In the genomic region with DNA sequence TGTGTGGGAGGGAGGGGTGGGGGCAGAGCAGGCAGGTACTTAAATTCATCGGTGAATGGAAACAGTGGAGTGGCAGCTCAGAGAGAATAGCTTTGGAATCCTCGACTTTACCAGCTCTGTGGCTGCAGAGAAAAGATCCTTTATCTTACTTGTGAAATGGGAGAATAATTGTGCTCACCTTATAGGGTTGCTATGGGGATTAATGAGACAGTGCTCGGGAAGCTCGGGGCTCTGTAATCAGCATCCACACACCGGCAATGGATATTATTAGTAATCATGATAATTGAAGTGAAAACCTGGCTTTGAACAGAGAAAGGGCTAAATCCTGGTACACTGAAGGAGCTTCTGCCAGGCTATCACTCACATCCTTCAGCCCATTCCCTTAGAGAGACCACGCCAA, we compare ENCODE assay signal across 29 mouse cellular contexts. TPM values are rescaled to one million over a fixed set of nuclear protein-coding genes. Genes with fewer than 3 reads are reported as not detected.
DNase-seq lines count a peak whose midpoint lies in the region; ATAC-seq and TF ChIP-seq lines count a peak whose summit lies in the region.
"Had no signal": no experiment of that assay in that cellular context is flagged by ENCODE, and none has a peak within 500 bp of the region (broad histone marks: within the 10 kb centered on the region; RNA-seq: fewer than 3 reads in every experiment).

No protein-coding gene starts in this region.

- no peaks in the 10 kb centered on the region for H3K36me3 ChIP-seq in hindbrain, embryonic 16.5 days (ENCODE audit: control insufficient read depth, insufficient read depth, low read length)
- no peaks in the 10 kb centered on the region for H3K36me3 ChIP-seq in hindbrain, embryonic 11.5 days (ENCODE audit: control insufficient read depth, insufficient read depth, low read length)
- H3K36me3 ChIP-seq in stomach, embryonic 15.5 days: no peaks in the 10 kb centered on the region
- H3K36me3 ChIP-seq in stomach, postnatal 0 days (ENCODE audit: control insufficient read depth, insufficient read depth, low read length): no peaks in the 10 kb centered on the region
- no peaks in the 10 kb centered on the region for H3K36me3 ChIP-seq in forebrain, embryonic 15.5 days
- H3K36me3 ChIP-seq: heart, embryonic 12.5 days; limb, embryonic 13.5 days; lung, embryonic 15.5 days; midbrain, embryonic 15.5 days had no signal

- TF ChIP-seq EP300 in stomach, postnatal 0 days (optimal IDR thresholded peaks at IDR 0.05): no peak

- ATAC-seq in hindbrain, embryonic 16.5 days: peak; percentile 53; the same call in 1 of the 2 replicates
- ATAC-seq in hindbrain, embryonic 11.5 days (ENCODE audit: low FRiP score): no peak
- ATAC-seq in stomach, embryonic 15.5 days (ENCODE audit: insufficient read depth, low FRiP score, low read depth): no peak
- ATAC-seq in stomach, postnatal 0 days (ENCODE audit: low FRiP score, low TSS enrichment): no peak
- ATAC-seq in forebrain, embryonic 15.5 days (replicated peaks): 0 out of 2 replicates have a peak, but pooled peaks have one; percentile 30
- ATAC-seq: intestine, postnatal 0 days; midbrain, embryonic 15.5 days; Patski had no signal

- no peaks in the 10 kb centered on the region for H3K9me3 ChIP-seq in hindbrain, embryonic 16.5 days (ENCODE audit: control insufficient read depth, low read length)
- H3K9me3 ChIP-seq in hindbrain, embryonic 11.5 days (ENCODE audit: control insufficient read depth, low read length): no peaks in the 10 kb centered on the region
- no peaks in the 10 kb centered on the region for H3K9me3 ChIP-seq in stomach, embryonic 15.5 days
- H3K9me3 ChIP-seq in stomach, postnatal 0 days (ENCODE audit: control insufficient read depth, low read length): no peaks in the 10 kb centered on the region
- H3K9me3 ChIP-seq in forebrain, embryonic 15.5 days: no peaks in the 10 kb centered on the region
- H3K9me3 ChIP-seq: heart, embryonic 12.5 days; limb, embryonic 13.5 days; lung, embryonic 15.5 days; midbrain, embryonic 15.5 days had no signal

- H3K27me3 ChIP-seq in hindbrain, embryonic 16.5 days (replicated peaks; ENCODE audit: control insufficient read depth, insufficient read depth, low read length): no peaks in the 10 kb centered on the region
- H3K27me3 ChIP-seq in hindbrain, embryonic 11.5 days (ENCODE audit: control insufficient read depth, insufficient read depth, low read length): no peaks in the 10 kb centered on the region
- no peaks in the 10 kb centered on the region for H3K27me3 ChIP-seq in stomach, embryonic 15.5 days (replicated peaks)
- H3K27me3 ChIP-seq in stomach, postnatal 0 days (ENCODE audit: control insufficient read depth, insufficient read depth, low read length): no peaks in the 10 kb centered on the region
- no peaks in the 10 kb centered on the region for H3K27me3 ChIP-seq in forebrain, embryonic 15.5 days
- H3K27me3 ChIP-seq: heart, embryonic 12.5 days; limb, embryonic 13.5 days; lung, embryonic 15.5 days; midbrain, embryonic 15.5 days had no signal

- H3K27ac ChIP-seq in hindbrain, embryonic 16.5 days (ENCODE audit: low read depth, low read length): no peak overlapping the region
- no peak overlapping the region for H3K27ac ChIP-seq in hindbrain, embryonic 11.5 days (ENCODE audit: low read depth, low read length)
- H3K27ac ChIP-seq in stomach, embryonic 15.5 days: peak overlapping the region; percentile 77; the same call in 1 of the 2 replicates
- no peak overlapping the region for H3K27ac ChIP-seq in stomach, postnatal 0 days (replicated peaks)
- H3K27ac ChIP-seq in forebrain, embryonic 15.5 days (replicated peaks): peak overlapping the region; percentile 41; the same call in 1 of the 2 replicates
- H3K27ac ChIP-seq: gastrocnemius, adult 2 months; hindbrain, postnatal 0 days; left cerebral cortex, adult 2 months; lung, embryonic 15.5 days; midbrain, embryonic 15.5 days had no signal

- H3K9ac ChIP-seq in hindbrain, embryonic 16.5 days (ENCODE audit: low read depth, low read length): no peak overlapping the region
- H3K9ac ChIP-seq in hindbrain, embryonic 11.5 days (ENCODE audit: low read depth, low read length): no peak overlapping the region
- no peak overlapping the region for H3K9ac ChIP-seq in stomach, embryonic 15.5 days
- no peak overlapping the region for H3K9ac ChIP-seq in stomach, postnatal 0 days (ENCODE audit: low read length)
- no peak overlapping the region for H3K9ac ChIP-seq in forebrain, embryonic 15.5 days (replicated peaks)
- H3K9ac ChIP-seq: heart, embryonic 12.5 days; limb, embryonic 13.5 days; lung, embryonic 15.5 days; midbrain, embryonic 15.5 days had no signal

- TF ChIP-seq CTCF in stomach, postnatal 0 days (IDR thresholded peaks at IDR 0.05; ENCODE audit: low read depth): no peak

- H3K4me1 ChIP-seq in hindbrain, embryonic 16.5 days (ENCODE audit: control insufficient read depth, insufficient read depth, low read depth, low read length): no peaks in the 10 kb centered on the region
- no peaks in the 10 kb centered on the region for H3K4me1 ChIP-seq in hindbrain, embryonic 11.5 days (replicated peaks; ENCODE audit: control insufficient read depth, insufficient read depth, low read length)
- H3K4me1 ChIP-seq in stomach, embryonic 15.5 days: 0 out of 2 replicates have a peak, but pooled peaks cover 6% of the 10 kb centered on the region
- H3K4me1 ChIP-seq in stomach, postnatal 0 days (replicated peaks; ENCODE audit: control insufficient read depth, insufficient read depth): no peaks in the 10 kb centered on the region; the same call in 1 of the 2 replicates
- peaks cover 25% of the 10 kb centered on the region for H3K4me1 ChIP-seq in forebrain, embryonic 15.5 days
- H3K4me1 ChIP-seq: heart, embryonic 12.5 days had no signal

- no peak overlapping the region for H3K4me3 ChIP-seq in hindbrain, embryonic 16.5 days (ENCODE audit: low read length)
- no peak overlapping the region for H3K4me3 ChIP-seq in hindbrain, embryonic 11.5 days (ENCODE audit: low read depth, low read length)
- no peak overlapping the region for H3K4me3 ChIP-seq in stomach, embryonic 15.5 days (replicated peaks)
- no peak overlapping the region for H3K4me3 ChIP-seq in stomach, postnatal 0 days (ENCODE audit: low read depth, low read length)
- H3K4me3 ChIP-seq in forebrain, embryonic 15.5 days: no peak overlapping the region
- H3K4me3 ChIP-seq: gastrocnemius, adult 2 months; heart, embryonic 12.5 days; left cerebral cortex, adult 2 months; limb, embryonic 13.5 days; lung, embryonic 15.5 days; midbrain, embryonic 15.5 days had no signal

- H3K4me2 ChIP-seq in hindbrain, embryonic 16.5 days (ENCODE audit: low read length): no peak overlapping the region
- no peak overlapping the region for H3K4me2 ChIP-seq in hindbrain, embryonic 11.5 days (replicated peaks; ENCODE audit: low read depth, low read length)
- H3K4me2 ChIP-seq in stomach, embryonic 15.5 days: no peak overlapping the region
- no peak overlapping the region for H3K4me2 ChIP-seq in stomach, postnatal 0 days (replicated peaks; ENCODE audit: low read depth)
- no peak overlapping the region for H3K4me2 ChIP-seq in forebrain, embryonic 15.5 days (replicated peaks)
- H3K4me2 ChIP-seq: heart, embryonic 12.5 days; limb, embryonic 13.5 days; liver, embryonic 11.5 days; lung, embryonic 15.5 days; midbrain, embryonic 15.5 days had no signal

- DNase-seq in hindbrain, embryonic 11.5 days (ENCODE audit: low spot score): no peak
- DNase-seq in stomach, postnatal 0 days (ENCODE audit: low spot score): no peak
- no peak for DNase-seq in adrenal gland, adult 2 months
- no peak for DNase-seq in kidney, adult 11 months
- DNase-seq: adrenal gland, postnatal 36 days; cerebellum, adult 2 months; cerebellum, postnatal 14 days; gastrocnemius, adult 2 months; gastrocnemius, postnatal 36 days; heart, adult 18-20 months; heart, postnatal 4 days; kidney, postnatal 14 days; layer of hippocampus, adult 9-11 months; right cerebral cortex, postnatal 25 days; thymus, adult 18-20 months; thymus, postnatal 36 days had no signal

- WGBS in hindbrain, embryonic 16.5 days: 21% methylated on average over 6 of the region's 6 CpGs
- 28% methylated on average over 6 of the region's 6 CpGs for WGBS in hindbrain, embryonic 11.5 days
- WGBS in stomach, embryonic 15.5 days: 54% methylated on average over 6 of the region's 6 CpGs
- 53% methylated on average over 6 of the region's 6 CpGs for WGBS in stomach, postnatal 0 days
- 4% methylated on average over 6 of the region's 6 CpGs for WGBS in forebrain, embryonic 15.5 days

RNA-seq across cellular contexts. Expression of gene Olfm4, which starts 31.1 kb away (rescaled TPM):
- 1.2 TPM in 2 replicates for polyA plus RNA-seq in hindbrain, embryonic 16.5 days (2015; fragmentation: Nextera tagmentation; extraction: Ambion mirVana)
- polyA plus RNA-seq in hindbrain, embryonic 11.5 days (2014; fragmentation: Nextera tagmentation; extraction: Ambion mirVana): 0.49 and 0.77 TPM in 2 replicates
- 12.8 and 15.7 TPM in 2 replicates for polyA plus RNA-seq in stomach, embryonic 15.5 days (2015; fragmentation: Nextera tagmentation; extraction: Ambion mirVana)
- polyA plus RNA-seq in stomach, postnatal 0 days (2015; fragmentation: Nextera tagmentation; extraction: Ambion mirVana): 82.9 and 94.5 TPM in 2 replicates
- 1.9 and 2.0 TPM in 2 replicates for polyA plus RNA-seq in forebrain, embryonic 15.5 days (2015; fragmentation: Nextera tagmentation; extraction: Ambion mirVana)
- not detected for total RNA-seq in adrenal gland, adult 2 months (2021)
- not detected in 2 replicates for polyA plus RNA-seq in adrenal gland, adult 2 months (2012; rRNA removed)
- total RNA-seq: adrenal gland, postnatal 36 days; gastrocnemius, adult 2 months; gastrocnemius, postnatal 36 days; heart, adult 18-20 months; MEL had no signal
- polyA plus RNA-seq: Patski had no signal

Comparison
In these comparisons a context has a peak if more than half of its experiments do, and no peak if none do; other contexts are left out.
1. ATAC-seq: peak in hindbrain, embryonic 16.5 days (single experiment) and forebrain, embryonic 15.5 days (single experiment); none in hindbrain, embryonic 11.5 days (single experiment), stomach, embryonic 15.5 days (single experiment) and stomach, postnatal 0 days (single experiment).
2. H3K27ac ChIP-seq: peak in stomach, embryonic 15.5 days (single experiment) and forebrain, embryonic 15.5 days (single experiment); none in hindbrain, embryonic 16.5 days (single experiment), hindbrain, embryonic 11.5 days (single experiment) and stomach, postnatal 0 days (single experiment).